Mouse (Mus musculus): Measurements from ENCODE around the gene Tpcn2.

The Tpcn2 gene

GRCm38 (mm10) chr7:145298666-145299490, 15.1 kb upstream of the Tpcn2 start:
- no peak for DNase-seq

GRCm38 (mm10) chr7:145293859-145294258, 10.0 kb upstream of the Tpcn2 start:
- peak; percentile 45 for DNase-seq

- no peak for DNase-seq
These were observed 8.9 kb upstream of the Tpcn2 start for GRCm38 (mm10) chr7:145292726-145293125.

- DNase-seq, result no peak
These were observed 8.0 kb upstream of the Tpcn2 start for GRCm38 (mm10) chr7:145291847-145292246.

GRCm38 (mm10) chr7:145289302-145289701, 5.5 kb upstream of the Tpcn2 start:
- peak; percentile 70 for DNase-seq

- no peak for DNase-seq
These were observed 3.6 kb upstream of the Tpcn2 start for GRCm38 (mm10) chr7:145287410-145287809.

- DNase-seq, result no peak
These were observed 1.7 kb upstream of the Tpcn2 start for GRCm38 (mm10) chr7:145285476-145285875.

GRCm38 (mm10) chr7:145284293-145284692, 482 bp upstream of the Tpcn2 start:
- DNase-seq, result no peak

- peak; percentile 13 for DNase-seq
These were observed 770 bp downstream of the Tpcn2 start for GRCm38 (mm10) chr7:145283041-145283440.

- no peak for DNase-seq
These were observed 2.4 kb downstream of the Tpcn2 start for GRCm38 (mm10) chr7:145281396-145281795.

GRCm38 (mm10) chr7:145275488-145275887, 8.3 kb downstream of the Tpcn2 start:
- no peak for DNase-seq

- no peak for DNase-seq
These were observed 12.9 kb downstream of the Tpcn2 start for GRCm38 (mm10) chr7:145270955-145271354.

GRCm38 (mm10) chr7:145268890-145269289, 14.9 kb downstream of the Tpcn2 start:
- DNase-seq, result no peak

- no peak for DNase-seq
These were observed 17.8 kb downstream of the Tpcn2 start for GRCm38 (mm10) chr7:145266011-145266410.

- DNase-seq, result no peak
These were observed 19.6 kb downstream of the Tpcn2 start for GRCm38 (mm10) chr7:145264202-145264601.

- DNase-seq, result no peak
These were observed 27.7 kb downstream of the Tpcn2 start for GRCm38 (mm10) chr7:145256092-145256491.

GRCm38 (mm10) chr7:145253986-145254630, 29.7 kb downstream of the Tpcn2 start:
- no peak for DNase-seq

GRCm38 (mm10) chr7:145252715-145253476, 30.9 kb downstream of the Tpcn2 start:
- peak; percentile 92 for DNase-seq

- no peak for DNase-seq
These were observed 33.6 kb downstream of the Tpcn2 start for GRCm38 (mm10) chr7:145250225-145250624.

GRCm38 (mm10) chr7:145248911-145249310, 34.9 kb downstream of the Tpcn2 start:
- no peak for DNase-seq

- peak; percentile 82 for DNase-seq
These were observed 40.7 kb downstream of the Tpcn2 start for GRCm38 (mm10) chr7:145242851-145243712.

- DNase-seq, result no peak
These were observed 41.8 kb downstream of the Tpcn2 start for GRCm38 (mm10) chr7:145242028-145242427.

- DNase-seq, result no peak
These were observed 42.9 kb downstream of the Tpcn2 start for GRCm38 (mm10) chr7:145240929-145241328.
